Mouse (Mus musculus) lung, embryonic 14.5 days (tissue): ENCODE results near the gene Gpsm3. TPM values are rescaled to one million over a fixed set of nuclear protein-coding genes. Genes with fewer than 3 reads are reported as not detected.

Source experiments
- ATAC-seq: fragments of 200-750 bp; cut with Nextera tagmentation; 2 replicates; pipeline ENCODE4 v1.8.0; 2017; ENCODE audit warnings: mild to moderate bottlenecking, moderate TSS enrichment, moderate library complexity; ENCODE audit not compliant: insufficient read depth
- DNase-seq: peaks from one replicate; pipeline ENCODE4 v3.0.0-alpha.2; 2015
- H3K27ac ChIP-seq: fragments of 300-500 bp; sonication (generic); 2 replicates; pipeline ENCODE4 v1.5.1; 2014; ENCODE audit warnings: low read depth, mild to moderate bottlenecking, moderate library complexity
- H3K27me3 ChIP-seq: fragments of 300-500 bp; sonication (generic); 2 replicates; pipeline ENCODE4 v1.6.1; 2014; ENCODE audit warnings: low read length, control low read depth; ENCODE audit not compliant: insufficient read depth
- H3K36me3 ChIP-seq: fragments of 300-500 bp; sonication (generic); 2 replicates; pipeline ENCODE4 v1.6.1; 2014; ENCODE audit warnings: control low read depth; ENCODE audit not compliant: insufficient read depth
- H3K4me1 ChIP-seq: fragments of 300-500 bp; sonication (generic); 2 replicates; pipeline ENCODE4 v1.6.1; 2014; ENCODE audit warnings: antibody characterized with exemption, control low read depth; ENCODE audit not compliant: insufficient read depth
- H3K4me2 ChIP-seq: fragments of 300-500 bp; sonication (generic); 2 replicates; pipeline ENCODE4 v1.6.1; 2014; ENCODE audit warnings: mild to moderate bottlenecking
- H3K4me3 ChIP-seq: fragments of 300-500 bp; sonication (generic); 2 replicates; pipeline ENCODE4 v1.5.1; 2014; ENCODE audit warnings: low read depth, low read length
- H3K9ac ChIP-seq: fragments of 300-500 bp; sonication (generic); 2 replicates; pipeline ENCODE4 v1.6.1; 2014
- H3K9me3 ChIP-seq: fragments of 300-500 bp; sonication (generic); 2 replicates; pipeline ENCODE4 v1.6.1; 2016; ENCODE audit warnings: low read depth, low read length, control low read depth
- CTCF ChIP-seq: IDR thresholded peaks from 2 replicates; pipeline ENCODE4 v1.5.1; 2016; ENCODE audit warnings: antibody characterized with exemption, low read depth
- WGBS: fragments of 180-500 bp; shearing (Covaris S2); extraction: QIAGEN DNeasy Blood & Tissue Kit; methylation state at CpG from one replicate; pipeline ENCODE4 v1.1.7; 2014; 5-methylcytosine and 5-hydroxymethylcytosine counted together
- polyA plus RNA-seq: library from polyadenylated mRNA; unstranded; fragments of >200 nt; fragmentation: Nextera tagmentation; extraction: Ambion mirVana; gene quantifications from 2 replicates; pipeline ENCODE4 v1.2.1, GENCODE M21; 2014

Gpsm3 gene
- polyA plus RNA-seq, 1 experiment from 2014 or later, result 14.5 TPM

GRCm38 (mm10) chr17:34621006-34621405, 31.4 kb downstream of the Gpsm3 start:
- Histone ChIP-seq H3K9me3 (no peaks in the 10 kb centered on the region), H3K4me3 (no peak overlapping the region), H3K27ac (peak overlapping the region; percentile 27; the same call in 1 of the 2 replicates), H3K36me3 (peaks cover 19% of the 10 kb centered on the region; the same call in 1 of the 2 replicates), H3K4me2 (no peak overlapping the region), H3K9ac (no peak overlapping the region), H3K27me3 (no peaks in the 10 kb centered on the region), H3K4me1 (peaks cover under 1% of the 10 kb centered on the region; the same call in 1 of the 2 replicates)
- 73% methylated on average over 8 of the region's 8 CpGs for WGBS
- ATAC-seq (no peak), DNase-seq (no peak)
- TF ChIP-seq CTCF, result no peak

GRCm38 (mm10) chr17:34623161-34623560, 33.6 kb downstream of the Gpsm3 start:
- peak; percentile 40; the same call in 1 of the 2 replicates for TF ChIP-seq CTCF
- H3K4me1 ChIP-seq, result peaks cover 6% of the 10 kb centered on the region; the same call in 1 of the 2 replicates
- no peak overlapping the region for H3K27ac ChIP-seq
- DNase-seq (no peak), ATAC-seq (no peak)
- H3K27me3 ChIP-seq, result no peaks in the 10 kb centered on the region
- H3K9ac ChIP-seq, result no peak overlapping the region
- H3K4me2 ChIP-seq, result no peak overlapping the region
- peaks cover 19% of the 10 kb centered on the region; the same call in 1 of the 2 replicates for H3K36me3 ChIP-seq
- no peaks in the 10 kb centered on the region for H3K9me3 ChIP-seq
- H3K4me3 ChIP-seq, result no peak overlapping the region
- 84% methylated on average over 9 of the region's 9 CpGs for WGBS

GRCm38 (mm10) chr17:34624981-34625380, 35.4 kb downstream of the Gpsm3 start:
- DNase-seq, result no peak
- no peak for TF ChIP-seq CTCF
- Histone ChIP-seq H3K4me1 (peaks cover 12% of the 10 kb centered on the region; the same call in 1 of the 2 replicates), H3K27me3 (peaks cover 11% of the 10 kb centered on the region), H3K9ac (no peak overlapping the region), H3K9me3 (no peaks in the 10 kb centered on the region), H3K36me3 (peaks cover 19% of the 10 kb centered on the region; the same call in 1 of the 2 replicates), H3K4me3 (no peak overlapping the region), H3K4me2 (no peak overlapping the region), H3K27ac (no peak overlapping the region)
- no peak for ATAC-seq
- 86% methylated on average over 3 of the region's 3 CpGs for WGBS

- no peaks in the 10 kb centered on the region for H3K9me3 ChIP-seq
- WGBS, result 44% methylated on average over 16 of the region's 16 CpGs
- peak overlapping the region; percentile 73 for H3K9ac ChIP-seq
- H3K36me3 ChIP-seq, result peaks cover 12% of the 10 kb centered on the region; the same call in 1 of the 2 replicates
- DNase-seq, result no peak
- TF ChIP-seq CTCF, result no peak
- H3K27me3 ChIP-seq, result peaks cover 24% of the 10 kb centered on the region
- peak overlapping the region; percentile 69 for H3K4me3 ChIP-seq
- peak overlapping the region; percentile 76; the same call in 1 of the 2 replicates for H3K27ac ChIP-seq
- ATAC-seq, result no peak
- H3K4me1 ChIP-seq, result peaks cover 16% of the 10 kb centered on the region; the same call in 1 of the 2 replicates
- H3K4me2 ChIP-seq, result peak overlapping the region; percentile 92
Measured at GRCm38 (mm10) chr17:34626062-34626772, 36.6 kb downstream of the Gpsm3 start.

- TF ChIP-seq CTCF, result peak; percentile 69
- peaks cover 16% of the 10 kb centered on the region; the same call in 1 of the 2 replicates for H3K4me1 ChIP-seq
- peaks cover 29% of the 10 kb centered on the region for H3K27me3 ChIP-seq
- ATAC-seq (peak; percentile 18), DNase-seq (peak; percentile 76)
- H3K36me3 ChIP-seq, result peaks cover 12% of the 10 kb centered on the region; the same call in 1 of the 2 replicates
- H3K9me3 ChIP-seq, result no peaks in the 10 kb centered on the region
- H3K4me2 ChIP-seq, result peak overlapping the region; percentile 92
- peak overlapping the region; percentile 69 for H3K4me3 ChIP-seq
- under 1% methylated on average over 18 of the region's 18 CpGs for WGBS
- peak overlapping the region; percentile 73 for H3K9ac ChIP-seq
- H3K27ac ChIP-seq, result peak overlapping the region; percentile 76
Measured at GRCm38 (mm10) chr17:34626773-34627092, 37.1 kb downstream of the Gpsm3 start.

GRCm38 (mm10) chr17:34627093-34627942, 37.7 kb downstream of the Gpsm3 start:
- H3K4me3 ChIP-seq, result peak overlapping the region; percentile 69
- peak overlapping the region; percentile 92 for H3K4me2 ChIP-seq
- no peaks in the 10 kb centered on the region for H3K9me3 ChIP-seq
- ATAC-seq (peak; percentile 80), DNase-seq (peak; percentile 94)
- no peak for TF ChIP-seq CTCF
- peaks cover 9% of the 10 kb centered on the region; the same call in 1 of the 2 replicates for H3K36me3 ChIP-seq
- peak overlapping the region; percentile 95 for H3K27ac ChIP-seq
- peak overlapping the region; percentile 73 for H3K9ac ChIP-seq
- WGBS, result under 1% methylated on average over 40 of the region's 45 CpGs
- peaks cover 35% of the 10 kb centered on the region for H3K27me3 ChIP-seq
- H3K4me1 ChIP-seq, result peaks cover 16% of the 10 kb centered on the region; the same call in 1 of the 2 replicates
